Mouse (Mus musculus) heart, postnatal 14 days (tissue): ENCODE measurements at regions not wholly inside any gene's neighbourhood (a gene's known extent, or its start where the extent isn't known, plus 50 kb on each side); places are given as distances from the start of the nearest gene placed in this dataset.

Source experiments
- DNase-seq, 2 experiments: peaks; one replicate each; pipeline ENCODE4 v3.0.0; 2021 to 2022
- intact Hi-C: fragments of 180-260 bp; cut with DNase I; formaldehyde crosslinking; loops from one replicate; pipeline ENCODE4 v1.15.1; 2025

DNA sequence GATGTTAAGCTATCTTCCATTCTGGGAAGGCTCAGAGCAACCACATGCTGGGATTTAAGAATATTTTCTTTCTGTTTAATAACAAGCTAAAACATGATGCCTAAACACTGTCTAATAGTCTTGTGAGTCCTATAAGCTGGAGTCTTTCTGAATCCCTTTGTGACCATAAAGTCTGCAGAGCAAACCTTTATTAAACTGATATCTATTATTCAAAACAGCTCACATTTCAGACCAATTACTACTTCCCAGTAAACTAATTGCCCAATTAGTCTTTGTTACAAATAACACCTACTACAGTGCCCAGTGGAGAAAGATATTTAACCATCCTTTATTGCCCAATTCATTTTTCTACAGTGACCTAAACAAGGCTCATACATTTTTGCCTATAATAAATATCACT, 277.7 kb downstream of the Stxbp6 start:
- DNase-seq: no peak
- intact Hi-C loops: no loop called here

DNA sequence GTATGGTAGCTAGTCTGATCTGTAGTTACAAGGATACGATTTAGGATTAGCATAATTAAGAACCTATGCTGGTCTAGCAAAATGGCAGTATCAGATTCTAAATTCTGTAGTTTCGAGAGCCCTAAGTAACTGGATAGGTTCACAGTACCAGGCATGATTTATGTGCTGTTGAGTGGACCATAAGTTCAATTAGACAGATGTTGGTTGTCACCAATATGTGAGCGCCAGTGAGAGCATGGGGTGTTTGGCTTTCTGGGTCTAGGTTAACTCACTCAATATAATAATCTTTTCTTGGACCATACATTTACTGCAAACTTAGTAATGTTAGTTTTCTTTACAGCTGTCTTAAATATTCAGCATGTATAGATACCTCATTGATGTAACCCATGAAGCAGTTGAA, 323.8 kb downstream of the Stxbp6 start:
- intact Hi-C loops: no loop called here
- no peak for DNase-seq

DNA sequence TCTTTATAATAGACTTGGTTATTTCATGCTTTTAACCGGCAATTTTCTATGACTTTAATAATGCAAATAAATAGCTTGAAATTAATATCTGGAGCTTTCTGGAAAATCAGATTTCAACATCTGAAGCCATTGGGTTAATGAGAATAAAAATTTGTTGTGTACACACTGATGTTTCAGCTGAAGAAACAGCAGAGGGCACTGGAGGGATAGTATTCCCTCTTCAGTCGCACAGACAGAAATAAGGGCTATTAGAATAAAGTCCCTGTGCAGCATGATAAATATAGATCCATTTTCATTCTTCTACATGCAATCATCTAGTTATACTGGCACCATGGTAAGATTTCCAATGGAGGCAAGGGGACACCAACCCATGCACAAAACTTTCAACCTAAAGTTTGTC, 347.7 kb downstream of the Stxbp6 start:
- intact Hi-C loops: loop anchor here (5.0 kb wide), 1 partner anchor 446 kb away; no protein-coding TSS in a partner anchor
- peak in 1 of 2 experiments; percentile 4 for DNase-seq
